Mouse (Mus musculus) hindbrain, embryonic 16.5 days (tissue): ENCODE measurements around the gene Agbl4. TPM values are rescaled to one million over a fixed set of nuclear protein-coding genes. Genes with fewer than 3 reads are reported as not detected.
A peak's percentile ranks its signal among the peaks of the same experiment; 100 is the strongest.

ENCODE experiments used
- ATAC-seq: fragments of 200-750 bp; cut with Nextera tagmentation; 2 replicates; pipeline ENCODE4 v1.8.0; 2017; ENCODE audit warnings: moderate TSS enrichment, moderate library complexity
- H3K27ac ChIP-seq: fragments of 300-500 bp; sonication (generic); 2 replicates; pipeline ENCODE4 v1.5.1; 2014; ENCODE audit warnings: low read depth, mild to moderate bottlenecking, control low read depth, low read length, moderate library complexity
- H3K27me3 ChIP-seq: fragments of 300-500 bp; sonication (generic); replicated peaks from 2 replicates; pipeline ENCODE4 v1.6.1; 2014; ENCODE audit warnings: low read length; ENCODE audit not compliant: control insufficient read depth, insufficient read depth
- H3K36me3 ChIP-seq: fragments of 300-500 bp; sonication (generic); 2 replicates; pipeline ENCODE4 v1.6.1; 2014; ENCODE audit warnings: mild to moderate bottlenecking, low read length, moderate library complexity, mixed read lengths; ENCODE audit not compliant: control insufficient read depth, insufficient read depth
- H3K4me1 ChIP-seq: fragments of 300-500 bp; sonication (generic); 2 replicates; pipeline ENCODE4 v1.6.1; 2014; ENCODE audit warnings: low read depth, low read length; ENCODE audit not compliant: control insufficient read depth, insufficient read depth
- H3K4me2 ChIP-seq: fragments of 300-500 bp; sonication (generic); 2 replicates; pipeline ENCODE4 v1.6.1; 2014; ENCODE audit warnings: mild to moderate bottlenecking, low read length, control low read depth, moderate library complexity
- H3K4me3 ChIP-seq: fragments of 300-500 bp; sonication (generic); 2 replicates; pipeline ENCODE4 v1.5.1; 2014; ENCODE audit warnings: mild to moderate bottlenecking, low read length, control low read depth, moderate library complexity
- H3K9ac ChIP-seq: fragments of 300-500 bp; sonication (generic); 2 replicates; pipeline ENCODE4 v1.6.1; 2014; ENCODE audit warnings: low read depth, mild to moderate bottlenecking, control low read depth, low read length, moderate library complexity
- H3K9me3 ChIP-seq: fragments of 300-500 bp; sonication (generic); 2 replicates; pipeline ENCODE4 v1.6.1; 2014; ENCODE audit warnings: mild to moderate bottlenecking, low read length, moderate library complexity; ENCODE audit not compliant: control insufficient read depth
- WGBS: fragments of 180-500 bp; shearing (Covaris S2); extraction: QIAGEN DNeasy Blood & Tissue Kit; methylation state at CpG from one replicate; pipeline ENCODE4 v1.1.7; 2014; 5-methylcytosine and 5-hydroxymethylcytosine counted together
- polyA plus RNA-seq: library from polyadenylated mRNA; unstranded; fragments of >200 nt; fragmentation: Nextera tagmentation; extraction: Ambion mirVana; gene quantifications from 2 replicates; pipeline ENCODE4 v1.2.1, GENCODE M21; 2015

The Agbl4 gene
- polyA plus RNA-seq, 1 experiment from 2014 or later: 4.8 TPM

GRCm38 (mm10) chr4:110810947-110811346 lies 413.5 kb downstream of the Agbl4 start:
- no peak overlapping the region for H3K9ac ChIP-seq
- no peaks in the 10 kb centered on the region for H3K36me3 ChIP-seq
- H3K4me2 ChIP-seq: no peak overlapping the region
- no peaks in the 10 kb centered on the region for H3K27me3 ChIP-seq
- no peak for ATAC-seq
- H3K4me3 ChIP-seq: no peak overlapping the region
- H3K27ac ChIP-seq: no peak overlapping the region
- WGBS: 88% methylated on average over 1 of the region's 1 CpGs
- H3K9me3 ChIP-seq: no peaks in the 10 kb centered on the region
- H3K4me1 ChIP-seq: no peaks in the 10 kb centered on the region

DNA sequence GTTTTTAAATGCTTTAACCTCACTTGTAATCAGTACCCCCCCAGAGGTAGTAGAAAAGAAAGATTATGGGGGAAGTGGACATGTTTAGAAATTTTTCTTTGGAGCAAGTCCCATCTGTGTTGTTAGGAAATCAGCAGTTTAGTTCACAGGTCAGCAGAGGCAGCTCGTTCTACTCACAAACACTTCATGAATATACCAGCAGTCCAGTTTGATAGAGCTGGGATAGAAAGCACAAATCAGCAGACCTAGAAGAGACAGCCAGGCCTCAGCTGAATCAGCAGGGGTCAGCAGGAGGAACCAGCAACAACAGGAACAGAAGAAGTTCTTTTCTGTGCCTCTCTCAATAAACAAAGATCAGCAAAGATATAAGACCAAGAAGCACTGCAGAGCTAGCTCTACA lies 435.3 kb downstream of the Agbl4 start:
- WGBS: 58% methylated on average over 1 of the region's 1 CpGs
- Histone ChIP-seq H3K36me3 (no peaks in the 10 kb centered on the region), H3K27me3 (no peaks in the 10 kb centered on the region), H3K4me2 (no peak overlapping the region), H3K4me3 (no peak overlapping the region), H3K9me3 (no peaks in the 10 kb centered on the region), H3K9ac (no peak overlapping the region), H3K4me1 (no peaks in the 10 kb centered on the region), H3K27ac (no peak overlapping the region)
- ATAC-seq: no peak

DNA sequence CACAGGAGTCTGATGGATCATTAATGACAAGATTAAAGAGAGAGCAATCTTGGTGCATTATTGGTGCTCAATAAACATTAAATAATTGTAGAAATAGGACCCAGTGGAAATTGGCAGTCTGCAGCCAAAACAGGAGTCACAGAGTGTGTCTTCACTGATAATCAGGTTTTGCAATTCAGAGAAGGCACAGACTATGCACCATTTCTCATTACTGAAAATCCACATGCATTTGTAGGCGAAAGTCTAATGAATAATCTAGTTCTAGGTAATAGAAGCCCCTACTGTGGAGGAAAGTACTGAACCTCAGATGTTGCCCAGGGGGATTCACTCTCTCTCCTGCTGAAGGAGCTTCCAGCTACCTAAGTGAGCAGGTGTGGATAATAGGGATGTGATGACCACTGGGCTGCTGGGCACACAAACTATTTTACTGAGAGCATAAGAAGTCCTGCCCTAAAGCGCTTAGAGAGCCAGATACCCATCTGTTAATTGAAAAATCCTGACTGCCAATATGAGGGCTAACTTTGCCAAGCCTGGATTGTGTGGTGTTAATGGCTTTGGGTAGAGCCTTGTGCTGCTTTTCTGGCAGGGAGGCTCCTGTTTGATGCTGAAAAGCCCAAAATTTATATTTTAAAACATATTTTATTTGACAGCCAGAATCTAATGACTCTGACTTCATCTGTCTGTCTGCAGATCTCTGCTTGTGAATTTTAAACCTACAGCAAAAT lies 482.4 kb downstream of the Agbl4 start:
- WGBS: 51% methylated on average over 2 of the region's 2 CpGs
- ATAC-seq: peak; percentile 63

GRCm38 (mm10) chr4:110916061-110916460 lies 518.6 kb downstream of the Agbl4 start:
- H3K4me1 ChIP-seq: no peaks in the 10 kb centered on the region
- H3K27ac ChIP-seq: no peak overlapping the region
- no peak for ATAC-seq
- H3K27me3 ChIP-seq: no peaks in the 10 kb centered on the region
- no peak overlapping the region for H3K4me3 ChIP-seq
- no peaks in the 10 kb centered on the region for H3K36me3 ChIP-seq
- H3K9ac ChIP-seq: no peak overlapping the region
- H3K4me2 ChIP-seq: no peak overlapping the region
- H3K9me3 ChIP-seq: no peaks in the 10 kb centered on the region

More for the DNA sequence above, 482.4 kb downstream of the Agbl4 start:
- Histone ChIP-seq H3K4me2 (no peak overlapping the region), H3K9me3 (no peaks in the 10 kb centered on the region), H3K9ac (no peak overlapping the region), H3K4me1 (no peaks in the 10 kb centered on the region), H3K36me3 (no peaks in the 10 kb centered on the region), H3K4me3 (no peak overlapping the region), H3K27ac (no peak overlapping the region), H3K27me3 (no peaks in the 10 kb centered on the region)

- Histone ChIP-seq H3K4me2 (no peak overlapping the region), H3K27me3 (no peaks in the 10 kb centered on the region), H3K4me3 (no peak overlapping the region), H3K9ac (no peak overlapping the region), H3K9me3 (no peaks in the 10 kb centered on the region), H3K27ac (no peak overlapping the region), H3K36me3 (no peaks in the 10 kb centered on the region), H3K4me1 (no peaks in the 10 kb centered on the region)
- WGBS: 61% methylated on average over 4 of the region's 4 CpGs
- no peak for ATAC-seq
Measured at GRCm38 (mm10) chr4:110916565-110916964, 519.1 kb downstream of the Agbl4 start.

GRCm38 (mm10) chr4:110921013-110921412 lies 523.6 kb downstream of the Agbl4 start:
- no peaks in the 10 kb centered on the region for H3K9me3 ChIP-seq
- no peak overlapping the region for H3K9ac ChIP-seq
- H3K4me2 ChIP-seq: no peak overlapping the region
- H3K36me3 ChIP-seq: no peaks in the 10 kb centered on the region
- H3K4me3 ChIP-seq: no peak overlapping the region
- no peak overlapping the region for H3K27ac ChIP-seq
- H3K27me3 ChIP-seq: no peaks in the 10 kb centered on the region
- no peaks in the 10 kb centered on the region for H3K4me1 ChIP-seq
- WGBS: 88% methylated on average over 3 of the region's 3 CpGs
- no peak for ATAC-seq

DNA sequence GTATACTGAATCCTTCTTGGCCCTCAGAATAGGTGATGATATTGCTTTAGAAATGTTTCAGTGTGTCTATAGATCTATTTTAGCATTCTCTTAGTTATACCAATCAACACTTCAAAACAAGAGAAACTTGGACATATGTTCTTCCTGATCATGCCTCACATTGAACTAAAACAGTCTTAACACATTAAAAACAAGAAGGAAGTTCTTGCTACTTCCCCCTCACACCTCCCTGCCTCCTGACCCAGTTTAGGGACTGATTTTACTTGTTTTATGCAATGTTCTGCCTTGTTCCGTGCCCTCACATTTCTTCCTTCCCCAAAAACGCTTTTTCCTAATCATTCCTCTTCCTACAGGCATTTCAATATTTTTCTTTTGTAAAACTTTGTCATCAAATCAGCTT lies 604.2 kb downstream of the Agbl4 start:
- Histone ChIP-seq H3K9me3 (no peaks in the 10 kb centered on the region), H3K4me2 (no peak overlapping the region), H3K27ac (no peak overlapping the region), H3K4me3 (no peak overlapping the region), H3K27me3 (no peaks in the 10 kb centered on the region), H3K36me3 (no peaks in the 10 kb centered on the region), H3K9ac (no peak overlapping the region), H3K4me1 (no peaks in the 10 kb centered on the region)
- 87% methylated on average over 2 of the region's 2 CpGs for WGBS
- ATAC-seq: no peak

DNA sequence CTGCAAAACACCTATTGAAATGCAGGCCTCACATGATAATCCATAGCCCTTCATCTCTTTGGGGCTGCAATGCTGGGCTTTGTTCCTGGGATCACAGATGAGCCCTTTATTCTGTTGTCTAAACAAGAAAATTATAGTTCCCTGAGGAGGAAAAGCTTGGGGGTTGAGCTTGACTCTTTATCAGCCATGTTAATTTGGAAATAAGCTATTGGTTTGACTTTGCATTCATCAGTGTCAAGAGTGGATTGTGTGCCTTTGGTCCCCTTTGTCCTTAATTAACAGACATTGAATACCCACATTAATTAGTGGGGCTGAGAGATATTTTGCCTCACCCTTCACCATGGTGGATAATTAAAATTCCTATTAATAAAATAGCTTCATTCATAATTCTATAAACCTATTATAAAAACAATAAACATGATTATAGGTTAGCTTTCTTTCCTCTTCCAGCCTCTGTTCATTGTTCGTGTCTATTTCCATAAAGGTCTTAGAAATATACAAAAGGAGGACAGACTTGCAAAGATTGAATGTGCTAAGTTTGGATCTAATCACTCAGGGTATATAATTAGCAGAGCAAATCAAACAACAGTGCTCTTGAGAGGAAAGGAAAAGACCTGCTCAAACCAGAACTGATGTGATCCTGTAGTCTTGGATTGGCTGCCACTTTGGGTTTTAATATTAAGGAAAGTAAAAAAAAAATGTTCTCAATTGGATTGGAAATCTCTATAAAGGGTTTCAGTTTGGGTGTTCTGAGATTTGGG lies 607.4 kb downstream of the Agbl4 start:
- no peaks in the 10 kb centered on the region for H3K4me1 ChIP-seq
- H3K9ac ChIP-seq: no peak overlapping the region
- H3K4me2 ChIP-seq: no peak overlapping the region
- H3K36me3 ChIP-seq: no peaks in the 10 kb centered on the region
- H3K27me3 ChIP-seq: no peaks in the 10 kb centered on the region
- no peak for ATAC-seq
- H3K27ac ChIP-seq: no peak overlapping the region
- no peaks in the 10 kb centered on the region for H3K9me3 ChIP-seq
- H3K4me3 ChIP-seq: no peak overlapping the region
- 32% methylated on average over 1 of the region's 1 CpGs for WGBS

DNA sequence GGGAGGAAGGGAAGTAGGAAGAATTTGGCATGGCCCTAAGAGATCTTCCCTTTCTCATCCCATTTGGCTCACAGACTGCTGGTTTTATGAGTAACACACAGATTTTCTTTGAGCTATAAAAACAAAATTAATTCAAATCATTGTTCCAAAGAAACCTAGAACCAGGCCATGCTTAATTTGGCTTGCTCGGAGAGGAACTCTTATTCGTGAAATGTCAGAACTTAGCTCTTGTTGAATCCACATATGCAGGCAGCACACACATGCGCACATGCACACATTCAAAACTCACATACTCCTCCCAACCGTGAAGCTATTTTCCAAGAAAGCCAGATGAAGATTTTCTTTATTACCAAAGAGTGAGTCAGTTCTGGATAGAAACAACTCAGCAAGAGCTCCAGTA lies 621.9 kb downstream of the Agbl4 start:
- WGBS: 93% methylated on average over 4 of the region's 4 CpGs
- no peaks in the 10 kb centered on the region for H3K36me3 ChIP-seq
- H3K27ac ChIP-seq: no peak overlapping the region
- H3K9me3 ChIP-seq: no peaks in the 10 kb centered on the region
- ATAC-seq: no peak
- no peak overlapping the region for H3K9ac ChIP-seq
- H3K4me2 ChIP-seq: no peak overlapping the region
- no peak overlapping the region for H3K4me3 ChIP-seq
- H3K27me3 ChIP-seq: no peaks in the 10 kb centered on the region
- H3K4me1 ChIP-seq: no peaks in the 10 kb centered on the region
